Mouse (Mus musculus) right cerebral cortex, postnatal 4 days (tissue): ENCODE results near the gene Sh3rf3.
A peak's percentile ranks its signal among the peaks of the same experiment; 100 is the strongest.

Source experiments
- DNase-seq: peaks from one replicate; pipeline ENCODE4 v3.0.0-alpha.2; 2022

The Sh3rf3 gene

DNA sequence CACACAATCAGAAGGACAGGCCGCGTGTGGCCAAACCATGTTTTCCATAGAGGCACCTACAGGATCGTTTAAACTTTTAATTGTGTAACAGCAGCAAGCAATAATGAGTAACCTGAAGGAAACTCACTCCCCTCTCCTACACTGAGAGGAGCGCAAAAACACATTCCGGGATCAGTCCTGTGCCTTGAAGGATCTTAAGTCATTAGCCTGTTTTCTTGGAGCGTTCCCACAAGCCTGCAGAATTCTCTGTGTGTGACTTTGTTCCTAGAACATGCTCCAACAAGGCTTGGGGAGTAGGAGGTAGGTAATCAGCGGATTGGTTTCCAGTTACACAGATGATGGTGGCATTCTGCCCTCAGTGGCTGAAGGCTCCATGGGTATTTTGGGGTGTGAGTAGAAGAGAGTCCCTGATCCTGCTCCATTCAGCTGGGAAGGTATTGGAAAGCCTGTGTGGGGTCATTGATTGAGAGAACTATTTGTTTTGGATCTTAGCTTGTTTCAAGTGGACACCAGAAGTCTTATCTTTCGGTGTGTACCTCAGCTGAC lies 108.6 kb downstream of the Sh3rf3 start:
- DNase-seq: no peak

DNA sequence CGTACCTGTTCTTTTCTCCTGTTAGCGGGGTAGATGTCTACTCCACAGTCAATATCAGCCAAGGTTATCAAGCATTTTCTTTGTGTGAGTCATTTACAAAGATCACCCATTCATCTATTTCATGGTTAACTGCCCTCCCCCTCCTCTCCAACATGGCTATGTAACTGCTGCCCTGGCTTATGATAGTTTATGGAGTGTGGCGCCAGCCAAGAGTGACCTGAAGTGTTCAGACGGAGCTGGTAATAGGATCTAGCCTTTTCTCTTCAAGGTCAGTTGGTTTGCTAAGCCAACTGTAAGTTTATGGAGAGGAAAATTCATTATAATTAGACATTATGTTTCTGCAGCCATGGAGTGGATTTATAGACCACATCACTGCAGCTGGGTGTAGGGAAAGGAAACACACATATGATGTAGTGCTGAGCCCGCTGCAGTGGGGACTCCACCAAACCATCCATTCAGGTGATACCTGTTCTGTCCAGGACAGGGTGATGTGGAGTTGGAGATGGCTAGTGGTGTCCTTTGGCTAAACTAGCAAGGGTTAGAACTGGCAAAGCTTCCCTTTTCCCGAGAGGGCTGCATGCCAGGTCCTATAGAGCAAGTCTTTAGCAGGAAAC lies 109.2 kb downstream of the Sh3rf3 start:
- DNase-seq: no peak

DNA sequence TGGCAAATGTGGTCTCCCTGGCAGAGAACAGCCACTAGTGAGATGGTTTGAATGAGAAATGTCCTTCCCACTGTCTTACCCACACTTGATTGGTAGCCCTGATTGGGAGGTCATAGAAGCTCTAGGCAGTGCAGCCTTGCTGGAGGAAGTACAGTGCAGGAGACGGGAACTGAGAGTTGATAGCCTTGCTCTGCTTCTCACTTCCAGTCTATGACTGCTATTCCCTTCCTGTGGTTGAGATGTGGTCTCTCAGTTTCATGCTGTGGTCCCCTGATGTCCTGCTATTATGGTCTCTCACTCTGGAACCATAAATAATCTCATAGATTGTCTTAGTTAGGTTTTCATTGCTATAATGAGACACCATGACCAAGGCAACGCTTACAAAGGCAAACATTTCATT lies 109.8 kb downstream of the Sh3rf3 start:
- no peak for DNase-seq

DNA sequence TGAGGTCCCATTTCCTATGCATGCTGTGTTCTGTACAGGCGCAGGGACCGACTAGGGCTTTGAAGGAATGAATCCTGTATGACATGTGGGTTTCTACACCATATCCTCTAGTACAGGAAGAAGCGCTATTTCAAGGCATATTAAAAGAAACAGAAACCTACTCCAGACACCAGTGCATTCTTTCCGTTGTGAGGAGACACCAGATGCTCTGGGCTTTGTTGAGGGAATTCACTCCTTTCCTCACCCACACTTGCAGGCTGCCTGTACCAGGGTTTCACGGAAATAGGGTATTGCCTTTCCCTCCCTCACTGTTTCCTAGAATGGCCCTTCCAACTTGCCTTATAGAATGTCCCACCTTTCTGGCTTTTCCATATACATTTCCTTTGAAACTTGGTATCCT lies 113.4 kb downstream of the Sh3rf3 start:
- no peak for DNase-seq

DNA sequence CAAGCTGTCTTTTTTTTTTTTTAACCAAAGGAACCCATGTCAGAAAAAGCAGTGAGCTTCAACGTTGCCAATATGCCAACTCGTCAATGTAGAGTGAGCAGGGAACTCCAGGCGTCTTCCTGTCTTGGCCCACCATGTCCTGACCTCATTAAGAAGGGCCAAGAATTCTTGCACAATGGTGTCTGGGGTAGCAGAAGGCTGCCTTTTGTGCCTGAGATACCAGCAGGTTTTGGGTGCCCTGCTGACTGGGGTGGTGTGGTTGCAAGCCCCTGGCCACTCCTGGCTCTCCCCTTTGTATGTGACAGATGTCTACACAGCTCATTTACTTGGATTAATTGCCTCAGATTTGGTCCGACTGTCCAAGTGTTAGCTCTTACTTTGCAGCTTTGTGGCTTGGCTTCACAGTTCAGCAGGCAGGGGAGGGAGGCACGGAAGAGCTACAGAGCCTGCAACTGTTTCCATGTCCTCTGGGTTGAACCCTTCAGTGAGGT lies 115.8 kb downstream of the Sh3rf3 start:
- DNase-seq: no peak

DNA sequence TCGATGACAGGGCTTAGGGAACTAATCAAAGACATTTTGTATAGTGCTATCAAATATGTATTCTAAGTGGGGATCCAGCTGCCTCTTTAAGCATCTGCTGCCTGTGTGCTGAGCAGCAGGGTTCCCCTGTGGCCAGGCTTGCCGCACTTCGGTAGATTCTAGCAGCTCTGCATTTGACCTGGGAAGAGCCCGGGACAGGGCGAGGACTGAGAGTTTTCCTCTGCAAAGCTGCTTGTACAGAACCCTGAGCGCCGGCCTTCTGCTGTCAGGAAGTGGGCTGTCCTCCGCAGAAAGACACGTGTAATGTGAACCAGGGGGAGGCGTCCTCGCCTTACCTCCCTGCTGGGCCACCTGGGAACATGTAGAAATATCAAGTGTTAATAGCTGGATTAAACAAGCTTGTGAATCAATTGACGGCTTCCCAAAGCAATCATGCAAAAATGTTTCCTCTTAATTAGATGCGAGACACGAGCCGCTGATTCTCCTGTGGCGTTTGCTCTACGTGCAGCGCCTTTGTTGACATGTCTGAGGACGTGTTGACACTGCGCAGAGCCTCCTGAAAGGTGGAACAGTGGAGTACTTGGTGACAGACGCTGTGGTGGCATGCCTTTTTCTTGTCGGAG lies 119.1 kb downstream of the Sh3rf3 start:
- DNase-seq: peak; percentile 16

DNA sequence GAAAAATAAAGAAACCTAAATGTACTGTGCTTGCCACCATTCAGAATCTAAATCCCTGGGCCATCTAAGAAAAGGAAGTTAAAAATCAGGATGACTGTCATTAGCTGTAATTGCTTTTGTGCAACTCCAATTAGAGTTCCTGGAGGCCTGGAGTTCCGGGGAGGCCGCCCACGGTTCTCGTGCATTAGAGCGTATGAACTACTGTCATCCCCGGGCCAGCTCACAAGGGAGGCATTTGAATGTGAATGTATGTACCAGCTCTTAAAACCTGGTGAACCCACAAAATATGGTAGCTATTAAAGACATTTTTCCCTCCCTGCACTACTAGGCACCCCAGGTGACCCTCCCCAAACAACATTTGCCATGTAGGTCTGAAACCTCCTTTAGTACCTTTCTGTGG lies 122.4 kb downstream of the Sh3rf3 start:
- DNase-seq: no peak

DNA sequence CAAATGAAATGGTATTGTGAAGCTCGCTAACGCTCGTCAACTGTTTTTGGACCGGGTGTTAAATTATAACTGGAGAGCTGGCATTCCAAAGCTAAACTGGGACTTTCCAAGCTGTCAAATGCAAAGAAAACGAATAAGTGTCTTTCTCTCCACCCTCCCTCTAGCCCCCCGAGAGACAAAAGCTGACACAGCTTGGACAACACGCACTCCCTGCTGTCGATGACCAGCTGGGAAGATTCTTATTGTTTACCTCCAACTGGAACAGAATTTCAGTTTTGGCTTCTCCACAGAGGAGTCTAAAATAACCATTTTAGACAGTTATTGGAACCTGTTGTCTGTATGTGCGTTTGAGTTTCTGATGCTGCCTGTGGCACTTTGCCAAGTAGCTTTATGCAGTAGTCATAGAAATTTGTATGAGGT lies 123.3 kb downstream of the Sh3rf3 start:
- DNase-seq: peak; percentile 49

DNA sequence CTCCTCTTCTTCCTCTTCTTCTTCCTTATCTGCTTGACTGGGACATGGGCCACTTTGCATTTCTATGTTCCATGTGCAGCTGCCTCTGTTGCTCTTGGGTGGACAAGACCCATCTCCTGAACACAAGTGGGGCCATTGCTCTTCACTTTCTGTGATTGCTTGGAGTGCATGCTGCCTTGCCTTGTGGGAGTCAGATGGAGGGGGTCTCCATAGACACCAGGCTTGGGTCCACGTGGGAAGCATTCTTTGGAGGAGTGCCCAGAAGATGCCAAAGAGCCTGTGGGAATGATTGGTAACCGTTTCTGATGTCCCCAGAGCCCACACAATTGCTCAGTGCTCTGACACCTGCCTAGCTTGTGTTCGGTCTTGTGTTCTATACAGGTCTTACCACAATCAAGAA lies 124.4 kb downstream of the Sh3rf3 start:
- no peak for DNase-seq

DNA sequence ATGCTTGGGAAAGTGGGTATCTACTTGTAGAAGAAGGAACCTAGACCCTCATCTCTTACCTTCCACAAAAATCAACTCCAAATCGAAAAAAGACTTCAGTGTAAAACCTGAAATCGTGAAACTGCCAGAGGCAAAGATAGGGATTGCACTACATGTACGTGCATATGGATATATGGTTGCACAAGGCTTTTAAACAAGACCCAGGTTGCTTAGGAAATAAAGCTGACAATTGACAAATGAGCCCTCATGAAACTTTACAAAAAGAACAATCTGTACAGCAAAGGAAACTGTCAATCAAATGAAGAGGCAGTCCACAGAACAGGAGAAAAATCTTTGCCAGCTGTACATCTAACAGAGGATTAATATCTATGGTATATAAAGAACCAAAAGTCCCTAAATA lies 129.7 kb downstream of the Sh3rf3 start:
- no peak for DNase-seq

DNA sequence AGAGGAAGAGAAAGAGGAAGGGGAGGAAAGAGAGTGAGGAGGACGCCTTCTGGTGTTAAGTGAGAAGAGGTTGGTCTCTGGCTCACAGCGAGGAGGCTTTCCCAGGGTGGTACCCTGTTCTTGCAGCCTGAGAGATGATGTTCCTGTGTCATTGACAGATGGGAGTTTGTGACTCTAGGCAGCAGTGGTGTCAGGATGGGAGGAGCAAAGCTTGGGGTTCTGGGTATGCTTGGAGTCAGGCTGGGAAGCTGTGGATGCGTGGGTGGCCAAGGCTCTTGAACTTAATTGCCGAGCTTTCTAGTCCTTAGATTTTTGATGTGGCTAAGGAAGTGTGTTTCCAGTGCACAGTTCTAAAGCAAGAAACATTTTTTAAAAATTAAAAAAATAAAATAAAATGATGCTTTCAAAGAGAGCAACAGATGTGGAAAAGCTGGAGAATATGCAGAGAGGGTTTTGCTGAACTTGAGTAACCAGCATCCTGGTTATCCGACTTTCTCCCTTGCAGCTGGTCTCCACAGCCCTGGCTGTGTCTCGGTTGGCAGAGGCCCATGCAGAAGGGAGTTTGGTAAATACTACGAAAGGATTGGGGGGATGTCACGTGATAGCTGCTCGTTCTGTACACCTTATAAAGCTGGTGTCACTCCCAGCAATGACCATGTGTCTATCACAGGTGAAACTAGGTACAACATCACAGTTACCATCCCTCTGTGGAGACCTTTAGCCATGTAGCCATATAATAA lies 130.7 kb downstream of the Sh3rf3 start:
- no peak for DNase-seq

DNA sequence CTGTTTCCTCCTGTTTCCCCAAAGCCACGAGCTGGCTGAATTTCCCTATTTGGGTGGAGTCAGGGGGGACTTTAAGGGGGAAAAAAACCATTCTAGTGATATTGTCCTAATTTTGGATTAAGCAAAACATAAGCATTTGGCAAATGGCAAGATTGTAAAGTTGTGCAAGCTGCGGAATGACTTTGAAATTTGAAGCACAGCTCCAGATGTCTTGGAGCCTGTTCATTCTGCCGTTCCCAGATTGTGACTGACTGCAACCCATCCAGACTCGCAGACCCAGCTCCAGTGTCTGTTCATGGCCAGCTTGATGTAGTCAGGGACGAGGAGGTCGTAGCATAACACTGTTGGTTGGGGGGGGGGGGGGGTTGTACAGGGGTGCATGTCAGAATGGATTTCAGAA lies 131.8 kb downstream of the Sh3rf3 start:
- DNase-seq: no peak

DNA sequence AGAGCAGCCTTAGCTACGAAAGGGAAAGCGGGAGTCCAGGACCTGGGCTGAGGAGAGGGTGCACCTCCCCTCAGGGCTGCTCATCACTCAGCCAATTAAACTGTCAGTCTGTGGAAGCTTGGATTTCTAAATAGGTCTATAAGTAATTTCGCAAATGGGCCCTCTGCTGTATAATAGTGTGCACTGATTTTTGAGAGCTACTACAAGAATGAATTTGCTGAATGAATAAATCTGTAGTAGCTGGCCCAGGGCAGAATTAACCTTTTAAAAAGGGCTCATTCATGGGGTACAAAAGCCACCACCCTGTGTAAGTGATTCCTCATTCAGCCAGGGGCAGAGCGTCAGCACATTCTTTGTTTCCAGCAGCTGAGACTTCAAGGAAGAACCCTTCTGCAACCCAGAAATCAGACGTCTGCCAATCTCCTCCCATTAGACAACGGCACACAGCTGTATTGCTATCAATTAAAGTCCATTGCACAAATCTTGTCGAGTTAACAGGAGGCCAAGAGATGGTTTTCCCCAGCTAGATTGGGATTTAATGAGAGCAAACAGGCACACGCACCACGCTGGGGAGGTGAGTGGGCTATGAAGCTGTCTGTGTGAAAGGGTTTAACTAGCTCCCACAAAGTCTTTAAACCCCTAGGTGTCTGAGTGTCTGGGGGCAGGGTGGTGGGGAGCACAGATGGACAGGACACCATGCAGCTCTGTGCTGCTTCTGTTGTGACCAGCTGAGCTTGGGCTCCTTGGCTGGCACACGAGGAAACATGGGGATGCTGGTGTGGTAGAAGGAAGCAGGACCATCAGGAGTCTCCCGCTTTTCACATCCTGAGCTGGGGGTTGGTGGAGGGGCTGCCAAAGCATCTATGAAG lies 136.8 kb downstream of the Sh3rf3 start:
- DNase-seq: no peak

DNA sequence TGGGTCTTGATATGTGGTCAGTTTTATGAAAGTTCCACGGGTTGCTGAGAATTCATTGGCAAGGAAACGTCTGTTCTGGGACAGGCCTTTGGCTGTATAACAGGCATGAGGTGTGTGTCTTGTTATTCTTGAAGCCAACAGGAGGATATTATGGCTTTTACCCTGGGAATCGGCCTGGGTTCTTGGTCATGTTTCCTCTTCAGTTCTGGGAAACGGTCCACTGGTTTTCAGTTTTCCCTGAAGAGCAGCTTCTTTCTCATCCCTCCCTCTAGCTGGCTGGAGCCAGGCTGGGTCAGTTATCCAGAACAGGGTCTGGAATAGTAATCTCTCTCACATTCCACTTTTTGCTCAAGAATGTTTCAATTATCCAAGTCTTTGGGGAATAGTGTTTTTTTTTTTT lies 147.0 kb downstream of the Sh3rf3 start:
- no peak for DNase-seq

DNA sequence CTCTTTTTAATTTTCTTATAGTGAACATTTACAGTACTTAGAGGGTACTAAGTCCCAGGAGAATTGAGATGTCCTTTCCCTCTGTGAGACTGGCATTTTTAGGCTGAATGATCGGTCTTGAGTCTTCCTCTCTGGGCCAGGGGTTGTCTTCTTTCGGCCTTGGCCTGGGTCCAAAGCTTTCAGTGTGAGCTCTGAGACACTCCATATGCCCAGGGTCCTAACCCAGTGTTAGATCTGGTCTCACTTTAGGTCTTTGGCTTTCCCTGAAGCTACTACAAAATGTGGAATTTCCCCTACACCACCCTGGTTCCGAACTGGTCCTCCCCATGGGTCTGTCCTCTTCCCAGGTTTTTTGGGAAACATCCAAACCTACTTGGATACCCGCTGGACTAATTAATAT lies 155.1 kb downstream of the Sh3rf3 start:
- DNase-seq: no peak

DNA sequence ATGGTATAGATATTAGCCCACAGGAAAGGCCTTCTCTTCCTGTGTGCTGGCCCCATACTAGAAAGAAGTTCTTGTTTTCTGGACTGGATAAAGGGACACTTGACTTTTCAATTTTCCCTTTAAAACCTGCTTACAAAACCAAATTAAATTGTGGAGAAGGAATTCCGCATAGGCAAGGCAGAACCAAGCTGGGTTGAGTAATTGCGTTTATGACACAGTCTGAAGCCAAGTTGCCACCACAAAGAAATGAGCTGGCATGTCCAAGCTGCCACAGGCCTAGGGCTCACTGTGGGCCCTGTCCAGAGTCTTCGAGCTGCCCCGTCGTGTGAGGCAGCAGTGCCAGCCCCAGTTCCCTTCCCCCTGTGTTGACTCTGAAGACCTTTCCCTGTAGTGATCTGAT lies 156.2 kb downstream of the Sh3rf3 start:
- no peak for DNase-seq

DNA sequence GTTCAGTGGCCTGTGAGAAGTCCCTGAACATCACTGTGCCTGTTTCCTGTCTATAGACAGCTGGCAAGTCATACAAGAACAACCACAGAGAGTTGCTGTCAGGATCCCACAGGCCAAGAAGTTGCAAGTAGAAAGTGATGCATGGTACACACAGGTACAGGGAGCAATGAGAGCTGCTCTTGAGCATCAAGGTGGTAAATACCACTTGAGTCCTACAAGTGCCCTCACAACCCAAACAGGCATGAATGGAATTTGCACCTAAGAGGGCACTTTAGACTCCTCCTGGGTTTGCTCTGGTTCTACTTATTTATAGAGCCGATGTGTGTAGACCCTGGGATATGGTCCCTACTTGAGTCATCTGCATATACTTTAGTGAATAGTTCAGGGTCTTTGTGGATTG lies 159.0 kb downstream of the Sh3rf3 start:
- DNase-seq: no peak

DNA sequence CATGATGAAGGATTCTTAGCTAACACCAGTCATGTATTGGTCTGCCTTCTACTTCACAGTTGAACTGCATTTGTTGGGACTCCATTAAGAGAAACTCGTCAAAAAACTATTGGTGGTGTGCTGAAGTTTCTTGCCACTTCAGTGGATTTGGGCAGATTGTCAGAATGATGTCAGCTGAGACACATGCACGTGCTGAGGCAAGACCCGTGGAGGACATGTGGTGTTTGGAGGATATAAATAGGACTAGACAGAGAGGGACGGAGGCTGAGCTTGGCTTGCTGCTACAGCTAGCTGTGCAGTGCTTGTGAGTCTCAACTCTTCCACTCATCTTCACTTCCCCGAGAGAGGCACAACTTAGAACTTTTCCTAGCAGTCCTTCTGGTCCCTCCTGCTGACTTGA lies 161.0 kb downstream of the Sh3rf3 start:
- DNase-seq: no peak

DNA sequence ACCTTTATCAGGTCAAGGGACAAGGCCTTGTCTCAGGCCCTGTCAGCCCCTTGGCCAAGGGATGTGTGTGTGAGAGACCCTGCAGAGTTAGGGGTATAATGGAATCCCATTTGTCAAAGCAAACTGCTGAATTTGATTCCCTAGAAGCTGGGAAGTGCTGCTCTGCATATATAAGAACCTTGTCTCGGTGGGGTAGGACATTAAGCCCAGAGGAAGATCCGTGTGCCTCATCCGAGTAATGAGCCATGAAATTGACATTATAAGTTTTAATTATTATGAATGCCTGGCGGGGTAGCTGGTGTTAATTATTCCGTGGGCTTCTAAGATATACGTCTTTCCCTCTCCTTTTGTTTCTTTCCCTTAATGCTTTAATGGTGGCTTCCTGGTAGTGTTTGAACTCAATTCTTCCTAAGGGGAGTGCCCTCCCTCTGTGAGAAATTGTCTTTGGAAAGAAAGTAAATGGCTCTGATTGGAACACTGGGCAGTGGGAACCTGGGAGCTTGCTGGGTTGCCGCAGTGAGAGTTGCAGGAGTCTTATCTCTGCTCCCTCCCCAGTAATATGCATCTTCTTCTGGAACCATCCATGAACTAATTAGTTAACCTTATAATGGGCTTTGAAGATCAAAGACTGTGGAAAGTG lies 166.3 kb downstream of the Sh3rf3 start:
- DNase-seq: no peak

DNA sequence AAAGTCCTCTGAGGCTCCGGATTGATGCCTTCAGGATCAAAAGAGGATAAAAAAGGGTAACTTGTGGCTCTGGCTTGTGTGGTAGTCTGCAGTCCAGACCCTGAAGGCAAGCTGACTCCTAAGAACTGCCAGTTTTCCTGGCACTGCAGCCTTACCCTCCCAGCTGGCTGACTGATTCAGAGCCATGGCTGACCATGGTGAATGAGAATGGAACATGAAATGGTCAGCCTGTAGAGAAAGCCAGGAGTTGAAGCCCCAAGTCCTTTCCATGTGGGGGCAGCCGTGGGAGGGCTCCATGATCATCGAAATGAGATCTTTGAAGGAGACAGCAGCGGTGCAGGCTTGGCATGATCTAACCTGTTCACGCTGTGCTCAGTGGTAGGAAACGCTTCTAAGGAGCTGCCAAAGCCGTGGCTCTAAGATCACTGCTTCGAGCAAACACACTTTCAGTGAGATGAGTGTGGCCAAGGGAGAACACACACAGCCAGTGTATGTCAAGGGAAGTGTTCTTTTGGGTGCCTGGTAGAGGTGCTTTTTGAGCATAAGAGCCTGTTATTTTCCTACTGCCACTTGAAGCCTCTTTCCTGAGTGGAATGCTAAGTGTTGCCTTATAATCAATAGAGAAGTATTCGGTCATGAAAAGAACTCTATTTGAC lies 168.6 kb downstream of the Sh3rf3 start:
- DNase-seq: no peak

DNA sequence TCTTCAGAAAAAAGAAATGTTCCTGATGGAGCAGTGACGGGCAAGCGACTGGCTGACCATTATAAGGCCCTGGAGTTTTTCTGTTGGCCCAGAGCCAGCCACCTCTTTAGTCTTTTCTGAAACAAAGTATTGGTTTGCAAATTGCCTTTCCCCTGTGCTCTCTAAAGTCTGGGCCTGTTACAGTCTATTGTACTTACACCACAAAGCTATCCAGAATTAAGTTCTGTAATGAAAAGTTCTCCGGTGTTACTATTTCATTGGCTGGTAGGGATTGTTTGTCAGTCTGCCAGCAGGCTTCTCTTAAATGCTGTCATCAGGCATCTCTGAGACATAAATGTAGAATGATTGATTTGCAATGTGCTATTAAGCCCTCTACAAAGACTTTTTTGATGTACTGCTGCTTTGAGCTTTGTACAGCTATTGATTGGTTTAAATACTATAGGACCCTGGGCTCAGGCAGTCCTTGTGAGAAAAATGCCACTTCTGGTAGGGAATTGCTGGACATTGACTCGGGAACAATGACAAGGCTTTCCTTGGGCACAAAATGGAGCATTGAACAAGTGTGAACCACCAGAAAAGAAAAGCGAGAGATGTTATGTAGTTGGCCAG lies 169.5 kb downstream of the Sh3rf3 start:
- no peak for DNase-seq

DNA sequence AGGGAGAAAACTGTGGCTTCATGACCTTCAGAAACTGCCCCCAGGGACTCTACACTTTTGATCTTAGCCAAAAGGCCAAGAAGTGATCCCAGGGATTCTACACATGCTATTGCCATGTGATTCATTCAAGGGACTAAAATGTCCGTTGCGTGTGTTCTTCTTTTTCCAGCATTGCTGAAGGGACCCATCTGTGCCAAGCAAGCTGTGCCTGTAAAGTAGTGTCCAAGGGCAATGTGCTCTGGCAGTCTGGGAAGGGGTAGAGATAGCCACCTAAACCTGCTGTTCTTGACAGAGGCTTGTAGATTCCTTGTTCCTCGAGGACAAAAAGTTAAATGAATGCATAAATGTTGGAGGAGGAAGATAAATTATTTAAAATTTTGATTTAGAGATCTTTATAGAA lies 178.5 kb downstream of the Sh3rf3 start:
- no peak for DNase-seq
